Mouse (Mus musculus): ENCODE results near the gene Gsdma3.
A peak's percentile ranks its signal among the peaks of the same experiment; 100 is the strongest.
"Not testable (repeated sequence)": the region's sequence is repeated elsewhere in the genome, so short reads cannot be mapped to it uniquely, and the experiment has no call there.

The Gsdma3 gene

GRCm38 (mm10) chr11:98671857-98672256, 45.7 kb downstream of the Gsdma3 start:
- no peak for DNase-seq

GRCm38 (mm10) chr11:98672482-98672881, 46.3 kb downstream of the Gsdma3 start:
- no peak for DNase-seq

DNA sequence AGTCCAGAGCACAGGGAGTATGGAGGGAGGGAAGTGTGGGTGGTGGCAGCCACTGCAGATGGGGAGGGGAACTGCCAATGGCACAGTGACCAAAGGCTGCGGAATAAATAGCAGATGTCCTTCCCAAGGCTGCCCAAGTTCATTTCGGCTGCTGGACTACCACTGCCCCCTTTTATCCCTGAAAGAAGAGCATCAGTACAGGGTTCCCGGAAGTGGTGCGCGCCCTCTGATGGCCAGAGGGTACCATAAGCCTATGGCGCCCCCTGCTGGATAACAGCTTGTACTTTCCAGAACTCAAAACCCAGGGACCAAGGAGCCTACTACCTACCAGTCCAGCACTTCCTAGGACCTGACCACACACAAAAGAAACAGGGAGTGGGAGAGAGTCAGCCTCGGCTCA, 47.0 kb downstream of the Gsdma3 start:
- DNase-seq, result peak; percentile 62

- no peak for DNase-seq
Observed at GRCm38 (mm10) chr11:98675829-98676363, 49.7 kb downstream of the Gsdma3 start.

- no peak for DNase-seq
Observed at GRCm38 (mm10) chr11:98680023-98680422, 53.9 kb downstream of the Gsdma3 start.

GRCm38 (mm10) chr11:98680595-98680994, 54.4 kb downstream of the Gsdma3 start:
- not testable (repeated sequence) for DNase-seq

GRCm38 (mm10) chr11:98681186-98681585, 55.0 kb downstream of the Gsdma3 start:
- DNase-seq, result no peak

DNA sequence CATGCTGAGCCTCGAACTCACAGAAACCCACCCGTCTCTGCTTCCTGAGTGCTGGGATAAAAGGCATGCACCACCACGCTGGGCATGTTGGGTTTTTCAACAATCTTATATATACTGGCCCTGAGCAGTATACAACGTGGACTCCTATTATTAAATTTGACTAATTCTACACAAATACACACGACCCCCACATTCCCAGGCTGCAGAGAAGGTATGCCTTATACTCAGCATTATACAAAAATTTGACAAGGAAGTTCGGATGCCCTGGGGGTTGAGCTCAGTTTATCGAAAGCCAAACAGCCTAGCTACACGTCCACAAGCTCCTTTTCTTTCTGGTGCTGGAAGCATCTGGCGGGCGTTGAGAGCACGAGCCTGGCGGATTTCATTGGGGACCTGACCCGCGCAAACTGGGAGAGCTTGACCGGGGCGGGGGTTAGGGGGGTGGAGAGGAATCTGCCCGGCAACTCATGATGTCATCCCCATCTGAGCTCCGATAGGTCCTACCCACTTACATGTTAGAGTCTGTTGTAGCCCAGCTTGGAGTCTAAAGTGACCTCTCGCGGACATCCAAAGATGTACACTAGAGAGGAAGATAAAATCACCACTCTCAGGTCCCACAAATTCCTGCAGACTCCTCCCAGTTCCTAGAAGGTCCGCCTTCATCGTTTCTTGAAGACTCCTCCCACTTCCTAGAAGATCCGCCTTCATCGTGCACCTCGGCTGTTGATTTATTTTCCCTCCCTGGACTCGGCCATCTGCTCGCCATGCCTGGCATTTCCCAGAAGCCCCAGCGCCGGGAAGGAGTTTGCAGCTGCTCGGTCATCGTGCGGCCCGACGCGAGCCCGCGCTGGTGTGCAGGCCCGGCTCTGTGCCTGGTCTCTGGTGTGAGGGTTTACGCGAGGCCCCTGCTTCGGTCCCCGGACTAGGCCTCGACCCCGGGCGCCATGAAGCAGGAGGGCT, 55.9 kb downstream of the Gsdma3 start, which contains the start of gene Psmd3:
Gene Psmd3 (plus strand): TSS at position 769 of the 960 bp plus-strand sequence.
- DNase-seq, result peak; percentile 96

DNA sequence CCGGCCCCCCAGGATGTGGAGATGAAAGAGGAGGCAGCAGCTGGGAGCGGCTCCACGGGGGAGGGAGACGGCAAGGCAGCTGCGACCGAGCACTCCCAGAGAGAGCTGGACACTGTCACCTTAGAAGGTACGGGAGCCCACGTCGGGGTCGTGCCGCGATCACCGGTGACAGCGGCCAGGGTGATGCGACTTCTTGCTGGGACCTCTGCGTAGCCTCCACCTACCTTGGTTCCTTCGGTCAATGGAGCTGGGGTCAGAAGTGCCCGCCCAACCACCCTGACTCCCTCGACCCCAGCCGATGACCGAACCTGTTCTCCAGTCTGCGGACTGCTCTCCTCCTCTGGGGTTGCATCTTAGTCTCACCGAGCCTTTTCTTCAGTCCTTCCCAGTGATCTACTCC, 56.7 kb downstream of the Gsdma3 start:
- DNase-seq, result no peak

DNA sequence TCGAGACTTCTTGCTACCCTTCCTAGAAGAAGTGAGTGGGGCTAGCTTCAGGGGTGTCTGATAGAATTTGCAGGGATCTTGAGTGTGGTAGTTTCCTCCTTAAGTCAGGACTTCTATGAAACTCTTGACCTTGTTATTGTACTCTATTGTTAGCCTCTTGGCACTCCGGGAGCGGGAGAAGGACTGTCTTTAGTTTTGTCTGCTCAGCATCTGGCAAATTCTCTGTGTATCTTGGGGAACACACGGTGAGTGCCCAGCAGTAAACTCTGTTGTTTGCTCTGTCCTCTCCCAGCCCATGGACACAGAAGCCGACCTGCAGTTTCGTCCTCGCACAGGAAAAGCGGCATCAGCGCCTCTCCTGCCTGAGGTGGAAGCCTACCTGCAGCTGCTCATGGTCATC, 59.5 kb downstream of the Gsdma3 start:
- DNase-seq, result no peak

DNA sequence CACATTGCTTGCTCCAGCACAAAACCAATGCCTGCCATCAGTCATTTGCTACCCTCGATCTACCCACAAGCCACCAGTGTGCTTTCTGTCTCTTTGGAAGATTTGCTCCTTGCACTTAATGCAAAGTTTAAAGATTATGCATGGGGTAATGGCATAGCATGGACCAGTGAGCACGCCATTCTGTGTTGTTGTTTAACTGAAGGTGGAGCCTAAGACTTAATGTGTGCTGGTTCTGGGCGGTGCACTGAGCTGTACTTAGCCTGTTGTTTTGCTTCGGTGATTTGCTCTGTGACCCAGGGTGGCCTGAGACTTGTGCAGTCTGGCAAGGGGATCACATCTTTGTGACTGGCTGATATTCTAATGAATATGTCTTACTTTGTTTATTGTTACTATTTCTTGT, 60.8 kb downstream of the Gsdma3 start:
- DNase-seq, result no peak

Data from lung, postnatal 14 days (tissue).